Comparison of ENCODE assay signal across 8 mouse cellular contexts in the genomic region with DNA sequence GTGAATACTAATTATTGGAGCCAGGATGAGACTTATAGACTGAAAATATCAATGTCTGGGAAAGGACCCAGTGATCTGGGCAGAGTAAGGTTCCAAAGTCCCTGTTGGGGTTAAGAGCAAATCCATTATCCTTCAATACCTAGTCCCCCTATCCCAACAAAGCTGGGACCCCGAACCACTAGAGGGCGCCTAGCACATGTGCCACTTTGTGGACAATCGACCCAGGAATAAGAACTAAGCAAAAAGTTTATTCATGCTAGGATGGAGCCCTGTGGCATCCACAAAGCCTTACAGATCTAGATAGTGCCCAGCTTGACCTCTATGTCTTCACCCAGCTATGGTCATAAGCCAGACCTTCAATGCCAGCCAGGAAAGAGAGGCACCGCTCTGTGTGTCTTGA. TPM values are rescaled to one million over a fixed set of nuclear protein-coding genes. Genes with fewer than 3 reads are reported as not detected.
DNase-seq lines count a peak whose midpoint lies in the region; ATAC-seq and TF ChIP-seq lines count a peak whose summit lies in the region.

No protein-coding gene starts in this region.

- H3K9ac ChIP-seq in embryonic facial prominence, embryonic 11.5 days (replicated peaks; ENCODE audit: low read length), result no peak overlapping the region
- no peak overlapping the region for H3K9ac ChIP-seq in heart, embryonic 12.5 days

- peaks cover 2% of the 10 kb centered on the region; the same call in 1 of the 2 replicates for H3K4me1 ChIP-seq in embryonic facial prominence, embryonic 11.5 days (ENCODE audit: control insufficient read depth, insufficient read depth, low read length)
- peaks cover 10% of the 10 kb centered on the region for H3K4me1 ChIP-seq in heart, embryonic 12.5 days (replicated peaks)
- no peaks in the 10 kb centered on the region for H3K4me1 ChIP-seq in lung, adult 2 months (ENCODE audit: control insufficient read depth, insufficient read depth, low read length)

- no peaks in the 10 kb centered on the region for H3K36me3 ChIP-seq in embryonic facial prominence, embryonic 11.5 days (replicated peaks; ENCODE audit: control insufficient read depth, insufficient read depth, low read depth, low read length)
- H3K36me3 ChIP-seq in heart, embryonic 12.5 days, result no peaks in the 10 kb centered on the region

- no peaks in the 10 kb centered on the region for H3K27me3 ChIP-seq in embryonic facial prominence, embryonic 11.5 days (ENCODE audit: control insufficient read depth, insufficient read depth, low read length)
- H3K27me3 ChIP-seq in heart, embryonic 12.5 days (replicated peaks), result no peaks in the 10 kb centered on the region

- H3K4me3 ChIP-seq in embryonic facial prominence, embryonic 11.5 days (ENCODE audit: low read depth, low read length), result no peak overlapping the region
- no peak overlapping the region for H3K4me3 ChIP-seq in heart, embryonic 12.5 days
- no peak overlapping the region for H3K4me3 ChIP-seq in lung, adult 2 months (replicated peaks; ENCODE audit: extremely low read depth, low read depth, low read length)

- H3K9me3 ChIP-seq in embryonic facial prominence, embryonic 11.5 days (replicated peaks; ENCODE audit: control insufficient read depth, low read length), result no peaks in the 10 kb centered on the region
- H3K9me3 ChIP-seq in heart, embryonic 12.5 days (replicated peaks), result no peaks in the 10 kb centered on the region

- no peak for ATAC-seq in embryonic facial prominence, embryonic 11.5 days (replicated peaks; ENCODE audit: insufficient number of reproducible peaks, low FRiP score, low TSS enrichment, low read depth)
- ATAC-seq in heart, embryonic 12.5 days (ENCODE audit: insufficient number of reproducible peaks, low FRiP score), result 0 out of 2 replicates have a peak, but pooled peaks have one; percentile 37

- no peak overlapping the region for H3K4me2 ChIP-seq in embryonic facial prominence, embryonic 11.5 days (ENCODE audit: low read depth, low read length)
- no peak overlapping the region for H3K4me2 ChIP-seq in heart, embryonic 12.5 days

- H3K27ac ChIP-seq in embryonic facial prominence, embryonic 11.5 days (replicated peaks; ENCODE audit: low read depth, low read length), result no peak overlapping the region
- no peak overlapping the region for H3K27ac ChIP-seq in heart, embryonic 12.5 days (ENCODE audit: poor library complexity, severe bottlenecking)

- TF ChIP-seq POLR2A in lung, adult 2 months (IDR thresholded peaks at IDR 0.05; ENCODE audit: borderline replicate concordance, extremely low read depth, low read depth, low read length), result no peak

- TF ChIP-seq CTCF in lung, adult 2 months (IDR thresholded peaks at IDR 0.05; ENCODE audit: insufficient read depth, low read length), result peak; percentile 91

- peak; percentile 87 for DNase-seq in CD4-positive, CD25-positive, alpha-beta regulatory T cell, adult 2 months (ENCODE audit: low read depth, low spot score)
- DNase-seq in adrenal gland, postnatal 10 days, result peak; percentile 93
- peak; percentile 96 for DNase-seq in embryonic facial prominence, embryonic 11.5 days (ENCODE audit: low spot score)
- DNase-seq in kidney, postnatal 36 days, result peak; percentile 86 to 96
- peak; percentile 84 for DNase-seq in lung, adult 2 months
- peak; percentile 80 for DNase-seq in ovary, postnatal 10 days (ENCODE audit: low spot score)
- peak; percentile 79 for DNase-seq in thymus, postnatal 0 days (ENCODE audit: low spot score)

- WGBS in embryonic facial prominence, embryonic 11.5 days, result 20% methylated on average over 4 of the region's 4 CpGs
- 18% methylated on average over 4 of the region's 4 CpGs for WGBS in heart, embryonic 12.5 days
- WGBS in lung, adult 2 months, result 16% methylated on average over 4 of the region's 4 CpGs

RNA-seq across cellular contexts. Expression of gene Tfap4, which starts 8.3 kb away (rescaled TPM):
- 10 to 100 TPM in 1 of 2 experiments, 1 to 10 TPM in 1; 6.5 to 12.3 TPM for total RNA-seq in adrenal gland, postnatal 10 days (2021)
- 27.2 and 28.6 TPM in 2 replicates for polyA plus RNA-seq in embryonic facial prominence, embryonic 11.5 days (2014; fragmentation: Nextera tagmentation; extraction: Ambion mirVana)
- 8.1 and 8.4 TPM in 2 replicates for polyA plus RNA-seq in heart, embryonic 12.5 days (2016; fragmentation: Nextera tagmentation; extraction: Ambion mirVana)
- 6.0 and 6.9 TPM in 2 replicates for polyA plus RNA-seq in lung, adult 2 months (2012; rRNA removed)
- 16.5 and 19.7 TPM in 2 replicates for polyA plus RNA-seq in thymus, postnatal 0 days (2015; fragmentation: Nextera tagmentation; extraction: Ambion mirVana)

RNA-seq across cellular contexts. Expression of gene Srl, which starts 26.3 kb away (rescaled TPM):
- 100 to 1,000 TPM in 1 of 2 experiments, 10 to 100 TPM in 1; 35.9 to 108 TPM for total RNA-seq in adrenal gland, postnatal 10 days (2021)
- 26.6 and 32.7 TPM in 2 replicates for polyA plus RNA-seq in embryonic facial prominence, embryonic 11.5 days (2014; fragmentation: Nextera tagmentation; extraction: Ambion mirVana)
- polyA plus RNA-seq in heart, embryonic 12.5 days (2016; fragmentation: Nextera tagmentation; extraction: Ambion mirVana), result 228 and 230 TPM in 2 replicates
- polyA plus RNA-seq in lung, adult 2 months (2012; rRNA removed), result 3.6 and 12.6 TPM in 2 replicates
- 5.6 and 6.9 TPM in 2 replicates for polyA plus RNA-seq in thymus, postnatal 0 days (2015; fragmentation: Nextera tagmentation; extraction: Ambion mirVana)

RNA-seq across cellular contexts. Expression of gene Glis2, which starts 26.6 kb away (rescaled TPM):
- 10 to 100 TPM; 22.9 to 34.3 TPM for total RNA-seq in adrenal gland, postnatal 10 days (2021)
- 19.9 and 21.2 TPM in 2 replicates for polyA plus RNA-seq in embryonic facial prominence, embryonic 11.5 days (2014; fragmentation: Nextera tagmentation; extraction: Ambion mirVana)
- polyA plus RNA-seq in heart, embryonic 12.5 days (2016; fragmentation: Nextera tagmentation; extraction: Ambion mirVana), result 24.9 and 25.5 TPM in 2 replicates
- 66.5 and 76.4 TPM in 2 replicates for polyA plus RNA-seq in lung, adult 2 months (2012; rRNA removed)
- polyA plus RNA-seq in thymus, postnatal 0 days (2015; fragmentation: Nextera tagmentation; extraction: Ambion mirVana), result 3.6 and 5.3 TPM in 2 replicates

RNA-seq across cellular contexts. Expression of gene Pam16, which starts 56.9 kb away (rescaled TPM):
- 100 to 1,000 TPM; 115 to 116 TPM for total RNA-seq in adrenal gland, postnatal 10 days (2021)
- polyA plus RNA-seq in embryonic facial prominence, embryonic 11.5 days (2014; fragmentation: Nextera tagmentation; extraction: Ambion mirVana), result 103 and 105 TPM in 2 replicates
- 127 and 128 TPM in 2 replicates for polyA plus RNA-seq in heart, embryonic 12.5 days (2016; fragmentation: Nextera tagmentation; extraction: Ambion mirVana)
- 8.4 and 12.3 TPM in 2 replicates for polyA plus RNA-seq in lung, adult 2 months (2012; rRNA removed)
- polyA plus RNA-seq in thymus, postnatal 0 days (2015; fragmentation: Nextera tagmentation; extraction: Ambion mirVana), result 147 and 155 TPM in 2 replicates
